Comparison of ENCODE assay signal across 8 mouse cellular contexts in the genomic region with DNA sequence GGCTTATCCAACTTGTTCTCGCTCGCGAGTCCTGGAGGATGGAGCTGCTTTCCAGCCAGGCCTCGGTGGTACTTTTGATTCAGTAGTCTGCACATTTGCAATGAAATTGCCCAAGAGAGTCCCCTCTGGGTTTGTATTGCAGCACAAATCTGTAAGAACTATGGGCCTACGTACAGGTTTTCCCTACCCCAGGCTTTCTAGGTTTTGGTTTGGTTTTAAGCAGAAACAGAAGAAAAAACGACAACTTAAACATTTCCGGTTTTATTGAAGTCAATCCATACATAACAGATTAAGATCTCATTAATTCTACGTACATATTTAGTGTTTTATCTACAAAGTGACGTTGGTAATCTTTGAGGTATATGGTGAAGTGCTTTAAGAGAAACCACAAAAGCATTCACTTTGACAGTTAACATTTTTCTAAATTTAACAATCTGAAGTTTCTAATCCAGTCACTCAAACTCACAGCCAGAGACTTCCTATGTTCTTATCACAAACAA. TPM values are rescaled to one million over a fixed set of nuclear protein-coding genes. Genes with fewer than 3 reads are reported as not detected.
DNase-seq lines count a peak whose midpoint lies in the region; ATAC-seq and TF ChIP-seq lines count a peak whose summit lies in the region.

No protein-coding gene starts in this region.

- H3K4me2 ChIP-seq in stomach, embryonic 15.5 days, result peak overlapping the region; percentile 99

- H3K27me3 ChIP-seq in thymus, adult 2 months (ENCODE audit: control insufficient read depth, insufficient read depth, low read length), result no peaks in the 10 kb centered on the region
- peaks cover 47% of the 10 kb centered on the region for H3K27me3 ChIP-seq in limb, embryonic 10.5 days (ENCODE audit: low read depth, poor library complexity, severe bottlenecking)
- peaks cover 5% of the 10 kb centered on the region; the same call in 1 of the 2 replicates for H3K27me3 ChIP-seq in stomach, embryonic 15.5 days (replicated peaks)

- 8% methylated on average over 9 of the region's 9 CpGs for WGBS in thymus, adult 2 months
- 30% methylated on average over 9 of the region's 9 CpGs for WGBS in limb, embryonic 10.5 days
- 26% methylated on average over 9 of the region's 9 CpGs for WGBS in stomach, embryonic 15.5 days

- H3K9me3 ChIP-seq in limb, embryonic 10.5 days (replicated peaks), result no peaks in the 10 kb centered on the region
- no peaks in the 10 kb centered on the region for H3K9me3 ChIP-seq in stomach, embryonic 15.5 days

- DNase-seq in embryo, embryonic 10.5 days (ENCODE audit: low spot score), result peak; percentile 33
- DNase-seq in embryo, embryonic 11 days, result no peak
- no peak for DNase-seq in thymus, adult 2 months
- no peak for DNase-seq in thymus, postnatal 14 days
- no peak for DNase-seq in limb, embryonic 10.5 days (ENCODE audit: low spot score)
- no peak for DNase-seq in right cerebral cortex, postnatal 10 days (ENCODE audit: low spot score in 2 of 2)

- no peak overlapping the region for H3K27ac ChIP-seq in thymus, adult 2 months (ENCODE audit: control insufficient read depth, insufficient read depth, low read length)
- H3K27ac ChIP-seq in limb, embryonic 10.5 days, result peak overlapping the region; percentile 78
- H3K27ac ChIP-seq in stomach, embryonic 15.5 days, result no peak overlapping the region

- H3K36me3 ChIP-seq in thymus, adult 2 months (ENCODE audit: control insufficient read depth, insufficient read depth, low read length), result no peaks in the 10 kb centered on the region
- no peaks in the 10 kb centered on the region for H3K36me3 ChIP-seq in limb, embryonic 10.5 days
- H3K36me3 ChIP-seq in stomach, embryonic 15.5 days, result no peaks in the 10 kb centered on the region

- peaks cover 8% of the 10 kb centered on the region for H3K4me1 ChIP-seq in thymus, adult 2 months (replicated peaks; ENCODE audit: control insufficient read depth, insufficient read depth, low read length)
- peaks cover 14% of the 10 kb centered on the region for H3K4me1 ChIP-seq in limb, embryonic 10.5 days
- H3K4me1 ChIP-seq in stomach, embryonic 15.5 days, result peaks cover 8% of the 10 kb centered on the region; the same call in 1 of the 2 replicates

- no peak for ATAC-seq in stomach, embryonic 15.5 days (ENCODE audit: insufficient read depth, low FRiP score, low read depth)
- ATAC-seq in cerebellum, adult (ENCODE audit: insufficient number of reproducible peaks, low FRiP score, low TSS enrichment), result no peak

- no peak overlapping the region for H3K9ac ChIP-seq in stomach, embryonic 15.5 days

- no peak for TF ChIP-seq CTCF in thymus, adult 2 months (IDR thresholded peaks at IDR 0.05; ENCODE audit: borderline replicate concordance, control insufficient read depth, extremely low read depth, insufficient read depth, low read length, poor library complexity)

- no peak for TF ChIP-seq POLR2A in thymus, adult 2 months (IDR thresholded peaks at IDR 0.05; ENCODE audit: control insufficient read depth, extremely low read depth, insufficient read depth, low read length, poor library complexity)

- peak overlapping the region; percentile 37 for H3K4me3 ChIP-seq in thymus, adult 2 months (ENCODE audit: control insufficient read depth, insufficient read depth, low read length)
- H3K4me3 ChIP-seq in limb, embryonic 10.5 days, result peak overlapping the region; percentile 81
- H3K4me3 ChIP-seq in stomach, embryonic 15.5 days (replicated peaks), result peak overlapping the region; percentile 68

RNA-seq across cellular contexts. Expression of a gene that starts 0.6 kb away (rescaled TPM):
- polyA plus RNA-seq in thymus, adult 2 months (2012; rRNA removed), result 1.9 and 2.8 TPM in 2 replicates
- 1.1 and 1.2 TPM in 2 replicates for polyA plus RNA-seq in limb, embryonic 10.5 days (2016; fragmentation: Nextera tagmentation; extraction: Ambion mirVana)
- 2.1 and 2.6 TPM in 2 replicates for polyA plus RNA-seq in stomach, embryonic 15.5 days (2015; fragmentation: Nextera tagmentation; extraction: Ambion mirVana)

RNA-seq across cellular contexts. Expression of a gene that starts 53.6 kb away (rescaled TPM):
- 21.3 and 25.7 TPM in 2 replicates for polyA plus RNA-seq in thymus, adult 2 months (2012; rRNA removed)
- polyA plus RNA-seq in limb, embryonic 10.5 days (2016; fragmentation: Nextera tagmentation; extraction: Ambion mirVana), result 33.4 and 36.9 TPM in 2 replicates
- polyA plus RNA-seq in stomach, embryonic 15.5 days (2015; fragmentation: Nextera tagmentation; extraction: Ambion mirVana), result 22.5 and 25.8 TPM in 2 replicates
